Mouse (Mus musculus) spleen, adult 2 months (tissue): ENCODE data around the gene Pkd2.

Source experiments
- CTCF ChIP-seq: fragments of 200-500 bp; IDR thresholded peaks from 2 replicates; pipeline ENCODE4 v1.5.1; 2011; ENCODE audit warnings: mild to moderate bottlenecking, inconsistent platforms; ENCODE audit not compliant: insufficient read depth, insufficient read length, insufficient replicate concordance; ENCODE audit errors: extremely low read depth
- POLR2A ChIP-seq: fragments of 200-500 bp; IDR thresholded peaks from 2 replicates; pipeline ENCODE4 v1.6.1; 2011; ENCODE audit warnings: low read depth, low read length, inconsistent platforms

DNA sequence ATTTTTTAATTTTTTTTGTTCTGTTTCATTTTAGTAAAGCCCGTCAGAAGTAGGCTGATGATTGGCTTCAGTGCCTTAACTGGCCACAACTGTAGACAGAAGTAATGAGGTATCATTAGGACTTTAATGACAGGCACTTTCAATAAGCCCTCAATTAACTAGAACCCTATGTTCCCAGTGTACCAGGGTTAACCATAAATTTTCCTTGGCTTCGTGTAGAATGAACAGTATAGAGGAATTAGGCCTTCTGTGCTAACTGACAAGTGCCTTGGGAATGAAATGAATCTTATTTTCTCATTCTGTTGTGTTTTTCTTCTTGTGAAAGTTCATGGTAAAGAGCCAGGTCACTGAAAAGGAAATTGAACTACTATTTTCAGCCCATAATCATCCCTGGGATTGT lies 43.3 kb upstream of the Pkd2 start:
- TF ChIP-seq POLR2A (no peak), CTCF (no peak)
